Mouse (Mus musculus) liver, adult 2 months (tissue): ENCODE results near the gene Slc6a17. TPM values are rescaled to one million over a fixed set of nuclear protein-coding genes. Genes with fewer than 3 reads are reported as not detected.

Source experiments
- DNase-seq: peaks from one replicate; pipeline ENCODE4 v3.0.0-alpha.2; 2011; ENCODE audit warnings: low read depth, low spot score; ENCODE audit errors: extremely low read depth
- H3K27ac ChIP-seq: fragments of 200-500 bp; replicated peaks from 2 replicates; pipeline ENCODE4 v1.5.1; 2012; ENCODE audit warnings: low read depth, mild to moderate bottlenecking, control low read depth, inconsistent platforms, low read length; ENCODE audit not compliant: insufficient read depth
- H3K27me3 ChIP-seq: fragments of 200-500 bp; 2 replicates; pipeline ENCODE4 v1.6.1; 2012; ENCODE audit warnings: mild to moderate bottlenecking, moderate library complexity, low read length, inconsistent platforms; ENCODE audit not compliant: control insufficient read depth, insufficient read depth
- H3K36me3 ChIP-seq: fragments of 200-500 bp; 2 replicates; pipeline ENCODE4 v1.6.1; 2012; ENCODE audit warnings: low read length, inconsistent platforms; ENCODE audit not compliant: control insufficient read depth, insufficient read depth
- H3K4me1 ChIP-seq: fragments of 200-500 bp; 2 replicates; pipeline ENCODE4 v1.6.1; 2011; ENCODE audit warnings: low read length; ENCODE audit not compliant: control insufficient read depth, insufficient read depth
- H3K4me3 ChIP-seq: fragments of 200-500 bp; 2 replicates; pipeline ENCODE4 v1.5.1; 2011; ENCODE audit warnings: low read depth, mild to moderate bottlenecking, control low read depth, low read length, moderate library complexity; ENCODE audit not compliant: insufficient read depth
- H3K79me2 ChIP-seq: fragments of 200-500 bp; 2 replicates; pipeline ENCODE4 v1.6.1; 2012; ENCODE audit warnings: inconsistent platforms, mild to moderate bottlenecking, low read length, moderate library complexity; ENCODE audit not compliant: control insufficient read depth, insufficient read depth
- H3K9ac ChIP-seq: fragments of 200-500 bp; 2 replicates; pipeline ENCODE4 v1.6.1; 2012; ENCODE audit warnings: low read depth, mild to moderate bottlenecking, control low read depth, inconsistent platforms, low read length
- CTCF ChIP-seq: fragments of 200-500 bp; IDR thresholded peaks from 2 replicates; pipeline ENCODE4 v1.5.1; 2011; ENCODE audit warnings: low read depth, low read length, control low read depth
- POLR2A ChIP-seq: fragments of 200-500 bp; IDR thresholded peaks from 2 replicates; pipeline ENCODE4 v1.6.1; 2011; ENCODE audit warnings: low read length, control low read depth; ENCODE audit not compliant: insufficient read depth; ENCODE audit errors: extremely low read depth
- WGBS: fragments of 180-500 bp; shearing (Covaris S2); methylation state at CpG from one replicate; pipeline ENCODE4 v1.1.7; 2018; 5-methylcytosine and 5-hydroxymethylcytosine counted together
- polyA plus RNA-seq: library from polyadenylated mRNA; depleted of rRNA; stranded (reverse); fragments of >200 nt; gene quantifications from 2 replicates; pipeline ENCODE4 v1.2.3, GENCODE M21; 2012
- total RNA-seq: library from RNA; depleted of rRNA; stranded (reverse); fragments of >200 nt; gene quantifications from 2 replicates; pipeline ENCODE4 v1.2.3, GENCODE M21; 2014

Slc6a17 gene
- total and polyA plus RNA-seq, 2 experiments, result 0.02 TPM; not detected in 1

DNA sequence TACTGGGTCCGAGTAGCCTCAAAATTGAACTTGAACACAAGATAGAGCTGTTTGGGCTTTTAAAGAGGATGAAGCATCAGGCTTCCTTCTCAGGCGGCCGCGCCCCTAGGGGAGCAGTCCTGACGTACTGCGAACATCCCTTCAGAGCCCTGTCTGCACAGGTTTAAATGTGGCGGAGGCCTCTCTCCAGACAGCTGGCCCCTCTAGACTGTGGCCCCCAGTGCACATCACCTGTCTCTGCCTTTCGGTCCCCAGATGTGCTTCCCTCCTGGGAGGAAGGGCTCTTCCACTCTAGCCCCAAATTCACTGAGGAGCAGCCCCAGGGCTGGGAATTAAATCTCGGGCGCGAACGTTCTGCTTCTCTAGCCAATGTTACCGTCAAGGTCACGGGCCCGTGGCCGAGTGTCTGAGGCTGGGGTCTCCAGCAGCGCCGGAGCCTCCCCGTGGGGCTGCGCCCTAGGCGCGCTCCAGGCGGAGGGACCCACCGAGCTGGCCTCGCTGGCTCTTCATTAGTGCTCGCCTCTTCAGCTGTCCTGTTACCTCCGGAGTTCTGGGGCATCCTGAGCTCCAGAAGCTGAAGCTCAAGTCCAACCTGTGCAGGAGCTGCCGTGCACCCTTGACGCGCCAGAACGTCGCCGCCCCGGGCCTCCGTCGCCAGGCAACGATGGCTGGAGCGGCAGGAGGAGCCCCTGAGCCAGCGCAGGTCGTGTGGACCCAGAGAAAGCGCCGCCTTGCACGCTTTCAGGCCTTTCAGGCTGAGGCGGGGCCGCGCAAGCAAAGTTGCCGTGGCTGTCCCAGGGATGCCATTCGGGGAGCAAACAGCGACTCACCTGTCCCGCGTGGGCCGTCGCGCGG, 815 bp downstream of the Slc6a17 start:
- WGBS, result 8% methylated on average over 55 of the region's 55 CpGs
- Histone ChIP-seq H3K9ac (no peak overlapping the region), H3K27me3 (peaks cover 15% of the 10 kb centered on the region), H3K79me2 (no peaks in the 10 kb centered on the region), H3K4me3 (no peak overlapping the region), H3K27ac (no peak overlapping the region), H3K4me1 (peaks cover 1% of the 10 kb centered on the region; the same call in 1 of the 2 replicates), H3K36me3 (no peaks in the 10 kb centered on the region)
- TF ChIP-seq CTCF (no peak), POLR2A (no peak)
- DNase-seq, result no peak

DNA sequence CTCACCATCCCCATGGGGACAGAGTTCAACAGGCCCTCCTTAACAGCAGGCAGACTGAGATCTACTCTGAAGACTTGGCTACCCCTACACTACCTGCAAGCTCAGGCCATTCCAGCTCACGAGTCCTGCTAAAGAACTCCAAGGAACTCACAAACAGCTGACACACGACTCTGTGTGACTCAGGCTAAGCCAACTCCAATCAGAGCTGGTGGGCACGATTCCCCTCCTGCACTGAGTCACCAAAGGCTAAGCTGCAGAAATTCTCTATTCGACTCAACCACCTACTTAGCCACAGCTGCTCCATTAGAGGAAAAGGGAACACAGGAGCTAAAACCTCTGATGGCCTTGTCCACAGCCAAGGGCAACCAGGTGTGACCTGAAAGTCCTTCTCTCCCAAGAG, 1.8 kb downstream of the Slc6a17 start:
- H3K36me3 ChIP-seq, result no peaks in the 10 kb centered on the region
- 66% methylated on average over 4 of the region's 4 CpGs for WGBS
- DNase-seq, result no peak
- H3K4me1 ChIP-seq, result peaks cover 1% of the 10 kb centered on the region; the same call in 1 of the 2 replicates
- no peaks in the 10 kb centered on the region for H3K79me2 ChIP-seq
- TF ChIP-seq POLR2A (no peak), CTCF (no peak)
- no peak overlapping the region for H3K4me3 ChIP-seq
- H3K9ac ChIP-seq, result no peak overlapping the region
- no peak overlapping the region for H3K27ac ChIP-seq
- peaks cover 15% of the 10 kb centered on the region for H3K27me3 ChIP-seq

DNA sequence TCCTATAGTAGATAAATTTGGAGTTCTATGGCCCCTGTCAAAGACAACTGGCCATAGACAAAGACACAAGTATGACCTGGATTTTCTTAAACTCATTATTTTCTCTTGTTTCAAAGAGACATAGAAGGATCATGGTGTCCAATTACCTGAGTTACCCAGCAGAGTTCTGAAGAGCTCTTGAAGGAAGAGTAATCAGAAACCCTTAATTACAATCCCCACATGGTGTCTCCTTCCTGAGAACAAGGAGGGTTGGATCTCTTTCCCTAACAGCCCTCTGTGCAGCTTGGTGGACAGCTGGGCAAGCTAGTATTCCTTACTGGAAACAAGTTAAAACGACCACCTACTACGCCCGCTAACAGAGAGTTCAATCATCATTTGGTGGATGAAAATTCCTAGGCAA, 6.4 kb downstream of the Slc6a17 start:
- Histone ChIP-seq H3K9ac (no peak overlapping the region), H3K36me3 (no peaks in the 10 kb centered on the region), H3K27me3 (peaks cover 4% of the 10 kb centered on the region; the same call in 1 of the 2 replicates), H3K4me3 (no peak overlapping the region), H3K27ac (no peak overlapping the region), H3K4me1 (no peaks in the 10 kb centered on the region), H3K79me2 (no peaks in the 10 kb centered on the region)
- 86% methylated on average over 3 of the region's 3 CpGs for WGBS
- TF ChIP-seq POLR2A (no peak), CTCF (no peak)
- no peak for DNase-seq

DNA sequence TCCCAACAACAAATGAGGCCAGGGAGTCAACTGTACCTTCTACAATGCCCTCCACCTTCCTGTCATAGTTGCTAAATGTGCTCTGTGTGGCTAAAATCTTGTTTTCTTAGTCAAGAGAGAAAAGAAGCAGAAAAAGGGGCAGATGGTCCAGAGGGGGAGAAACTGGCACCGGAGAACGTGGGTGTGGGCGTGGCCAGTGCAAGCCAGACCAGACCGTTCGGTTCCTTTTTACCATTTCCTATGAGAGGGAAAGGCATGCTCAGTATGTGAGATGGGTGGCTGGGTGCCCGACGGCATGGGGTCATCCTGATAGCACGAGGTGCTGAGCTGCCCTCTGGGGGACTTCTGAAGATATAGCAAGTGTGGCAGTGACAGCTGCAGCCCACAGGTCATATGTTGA, 9.1 kb downstream of the Slc6a17 start:
- Histone ChIP-seq H3K36me3 (no peaks in the 10 kb centered on the region), H3K27me3 (no peaks in the 10 kb centered on the region), H3K4me3 (no peak overlapping the region), H3K4me1 (no peaks in the 10 kb centered on the region), H3K79me2 (no peaks in the 10 kb centered on the region), H3K9ac (no peak overlapping the region), H3K27ac (no peak overlapping the region)
- DNase-seq, result no peak
- 73% methylated on average over 8 of the region's 8 CpGs for WGBS
- TF ChIP-seq POLR2A (no peak), CTCF (no peak)

DNA sequence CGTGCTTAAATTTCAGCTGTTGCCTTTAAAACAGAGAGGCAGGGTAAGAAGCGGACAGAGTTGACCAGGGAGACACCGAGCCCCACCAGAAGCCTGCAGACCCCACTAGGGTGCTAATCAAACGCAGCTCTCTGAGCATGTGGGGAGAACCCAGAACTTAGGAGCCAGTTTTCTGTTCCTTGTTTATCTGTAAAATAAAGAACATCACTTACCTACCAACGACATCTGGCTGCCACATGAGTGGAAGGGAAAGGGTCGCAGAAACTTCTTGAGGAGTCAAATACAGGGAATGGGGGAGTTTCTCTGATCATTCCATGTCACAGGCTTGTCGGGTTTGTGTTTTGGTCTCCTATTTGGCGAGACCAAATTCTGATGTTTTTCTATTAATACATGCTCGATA, 9.9 kb downstream of the Slc6a17 start:
- no peak for DNase-seq
- H3K36me3 ChIP-seq, result no peaks in the 10 kb centered on the region
- H3K27ac ChIP-seq, result no peak overlapping the region
- no peak overlapping the region for H3K4me3 ChIP-seq
- H3K79me2 ChIP-seq, result no peaks in the 10 kb centered on the region
- TF ChIP-seq CTCF (no peak), POLR2A (no peak)
- no peaks in the 10 kb centered on the region for H3K4me1 ChIP-seq
- no peak overlapping the region for H3K9ac ChIP-seq
- 82% methylated on average over 9 of the region's 9 CpGs for WGBS
- H3K27me3 ChIP-seq, result no peaks in the 10 kb centered on the region

DNA sequence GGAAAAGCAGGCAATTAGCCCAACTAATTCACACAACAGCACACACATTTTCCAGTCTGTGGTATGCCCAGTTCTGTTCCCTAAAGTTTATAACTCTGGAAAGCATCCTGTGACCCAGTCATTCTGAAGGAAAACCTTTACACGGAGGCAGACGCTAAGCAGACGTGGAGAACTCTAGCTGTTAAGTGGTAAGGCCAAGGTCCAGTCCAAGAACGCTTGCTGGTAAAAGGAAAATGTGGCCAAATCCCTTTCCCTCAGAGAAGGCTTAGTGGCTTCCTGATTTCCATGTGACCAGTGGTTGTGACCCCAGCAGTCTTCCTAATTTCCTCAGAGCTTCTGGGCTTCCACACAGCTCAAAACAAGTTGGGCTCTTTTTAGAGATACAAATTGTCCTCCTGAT, 11.3 kb downstream of the Slc6a17 start:
- Histone ChIP-seq H3K79me2 (no peaks in the 10 kb centered on the region), H3K9ac (no peak overlapping the region), H3K4me1 (no peaks in the 10 kb centered on the region), H3K27me3 (no peaks in the 10 kb centered on the region), H3K27ac (no peak overlapping the region), H3K4me3 (no peak overlapping the region), H3K36me3 (no peaks in the 10 kb centered on the region)
- WGBS, result 73% methylated on average over 4 of the region's 4 CpGs
- DNase-seq, result no peak
- TF ChIP-seq CTCF (no peak), POLR2A (no peak)
